Mouse (Mus musculus) megakaryocyte, embryonic 14.5 days (primary cell): ENCODE results near the gene Rassf5.

ENCODE experiments used
- FLI1 ChIP-seq: IDR thresholded peaks from 2 replicates; pipeline ENCODE4 v1.6.1; 2012; ENCODE audit warnings: low read length, inconsistent platforms, mixed read lengths
- GATA1 ChIP-seq: IDR thresholded peaks from 3 replicates; pipeline ENCODE4 v1.6.1; 2012; ENCODE audit warnings: mixed read lengths, low read length, inconsistent platforms, borderline replicate concordance

- TF ChIP-seq FLI1 (no peak), GATA1 (no peak)
Measured at GRCm38 (mm10) chr1:131274725-131275539, 29.9 kb upstream of the Rassf5 start.
